Mouse (Mus musculus) cerebellum, postnatal 25 days (tissue): ENCODE data around the gene Smr2.
"Not testable (repeated sequence)": the region's sequence is repeated elsewhere in the genome, so short reads cannot be mapped to it uniquely, and the experiment has no call there.

Experiments
- DNase-seq, 2 experiments: peaks; one replicate each; pipeline ENCODE4 v3.0.0; 2021; ENCODE audit warnings: mixed read lengths in 2 of 2

The Smr2 gene

DNA sequence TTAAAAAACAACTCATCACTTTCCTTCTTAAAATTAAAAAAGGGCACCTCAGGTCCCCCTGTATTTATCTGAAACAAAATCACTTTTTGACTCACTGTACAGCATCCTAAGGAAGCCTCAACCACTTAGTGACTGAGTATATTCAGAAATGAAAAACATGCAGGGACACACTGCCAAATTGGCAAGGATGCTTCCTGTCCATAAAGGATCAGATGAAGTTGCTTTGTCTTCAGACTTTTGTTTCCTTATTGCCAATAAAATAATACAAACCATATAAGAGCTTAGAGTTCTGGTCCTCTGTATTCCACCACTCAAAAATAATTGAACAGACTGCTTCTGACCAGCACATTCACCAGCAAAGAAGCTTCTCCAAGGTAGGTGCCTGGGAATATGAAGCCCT is at the start of gene Smr2:
TSS of gene Smr2 (plus strand) at position 301 of the 400 bp plus-strand sequence.
- DNase-seq: not testable (repeated sequence)

DNA sequence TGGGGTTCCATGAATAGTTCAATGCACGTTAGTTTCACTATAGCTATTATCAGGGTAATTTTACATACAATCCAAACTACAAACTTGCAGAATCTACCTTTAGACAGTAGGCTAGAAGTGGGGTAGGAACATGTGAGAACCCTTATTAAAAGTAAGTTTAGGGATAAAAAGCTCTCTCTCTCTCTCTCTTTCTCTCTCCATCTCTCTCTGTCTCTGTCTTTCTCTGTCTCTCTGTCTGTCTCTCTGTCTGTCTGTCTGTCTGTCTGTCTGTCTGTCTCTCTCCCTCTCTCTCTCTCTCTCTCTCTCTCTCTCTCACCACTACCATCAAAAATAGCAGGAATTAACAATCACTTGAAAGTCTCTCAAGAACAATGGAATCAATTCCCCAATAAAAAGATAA is 25.1 kb downstream of the Smr2 start, which contains the start of gene Gm11116:
TSS of gene Gm11116 (minus strand) at position 101 of the 400 bp plus-strand sequence.
- DNase-seq: no peak

DNA sequence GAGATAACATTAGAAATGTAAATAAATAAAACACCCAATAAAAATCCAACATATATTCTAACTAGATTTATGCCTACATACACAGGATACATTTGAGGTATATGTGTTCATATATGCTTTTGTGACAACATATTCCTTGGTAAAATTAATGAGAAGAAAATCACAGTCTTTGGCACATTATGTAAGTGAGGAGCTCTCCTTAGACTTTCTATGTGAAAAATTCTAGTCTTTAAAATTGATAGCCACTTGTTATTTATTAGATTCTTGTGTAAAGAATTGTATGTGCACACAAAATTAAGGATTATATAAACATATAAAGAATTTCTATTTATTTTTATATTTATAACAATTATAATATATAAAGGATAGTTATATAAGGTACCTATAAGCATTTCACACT is 67.6 kb downstream of the Smr2 start, which contains the start of gene Gm11115:
TSS of gene Gm11115 (minus strand) at position 101 of the 400 bp plus-strand sequence.
- no peak for DNase-seq
